Mouse (Mus musculus) limb, embryonic 15.5 days (tissue): ENCODE results near the gene Gm765. TPM values are rescaled to one million over a fixed set of nuclear protein-coding genes. Genes with fewer than 3 reads are reported as not detected.
A peak's percentile ranks its signal among the peaks of the same experiment; 100 is the strongest.

Experiments used
- ATAC-seq: fragments of 200-750 bp; cut with Nextera tagmentation; 2 replicates; pipeline ENCODE4 v1.8.0; 2017; ENCODE audit warnings: low read depth, moderate TSS enrichment; ENCODE audit not compliant: insufficient number of reproducible peaks, low FRiP score, low TSS enrichment
- H3K27ac ChIP-seq: fragments of 300-500 bp; sonication (generic); 2 replicates; pipeline ENCODE4 v1.5.1; 2015; ENCODE audit warnings: moderate library complexity, mild to moderate bottlenecking, inconsistent platforms
- H3K27me3 ChIP-seq: fragments of 300-500 bp; sonication (generic); 2 replicates; pipeline ENCODE4 v1.6.1; 2015; ENCODE audit warnings: inconsistent platforms
- H3K36me3 ChIP-seq: fragments of 300-500 bp; sonication (generic); 2 replicates; pipeline ENCODE4 v1.6.1; 2015; ENCODE audit warnings: inconsistent platforms
- H3K4me1 ChIP-seq: fragments of 300-500 bp; sonication (generic); 2 replicates; pipeline ENCODE4 v1.6.1; 2015; ENCODE audit warnings: inconsistent platforms
- H3K4me2 ChIP-seq: fragments of 300-500 bp; sonication (generic); 2 replicates; pipeline ENCODE4 v1.6.1; 2015; ENCODE audit warnings: mild to moderate bottlenecking, inconsistent platforms
- H3K4me3 ChIP-seq: fragments of 300-500 bp; sonication (generic); 2 replicates; pipeline ENCODE4 v1.5.1; 2015; ENCODE audit warnings: mild to moderate bottlenecking, inconsistent platforms
- H3K9ac ChIP-seq: fragments of 300-500 bp; sonication (generic); 2 replicates; pipeline ENCODE4 v1.6.1; 2015; ENCODE audit warnings: inconsistent platforms
- H3K9me3 ChIP-seq: fragments of 300-500 bp; sonication (generic); 2 replicates; pipeline ENCODE4 v1.6.1; 2016; ENCODE audit warnings: inconsistent platforms
- WGBS: fragments of 180-500 bp; shearing (Covaris S2); methylation state at CpG from one replicate; pipeline ENCODE4 v1.1.7; 2015; 5-methylcytosine and 5-hydroxymethylcytosine counted together
- polyA plus RNA-seq: library from polyadenylated mRNA; unstranded; fragments of >200 nt; fragmentation: Nextera tagmentation; extraction: Ambion mirVana; gene quantifications from 2 replicates; pipeline ENCODE4 v1.2.1, GENCODE M21; 2015

The Gm765 gene
- polyA plus RNA-seq = 1.6 and 1.9 TPM in 2 replicates

GRCm38 (mm10) chr6:98342654-98343053, at the start of gene Gm765:
Gene Gm765, minus strand, starts transcription at chr6:98342754.
- WGBS = 64% methylated on average over 5 of the region's 5 CpGs
- Histone ChIP-seq H3K9me3 (no peaks in the 10 kb centered on the region), H3K4me3 (no peak within 1 kb of the TSS), H3K9ac (no peak within 1 kb of the TSS), H3K36me3 (no peaks in the 10 kb centered on the region), H3K4me1 (peaks cover 3% of the 10 kb centered on the region; the same call in 1 of the 2 replicates), H3K27me3 (no peaks in the 10 kb centered on the region), H3K4me2 (no peak within 1 kb of the TSS), H3K27ac (no peak within 1 kb of the TSS)
- no peak for ATAC-seq

DNA sequence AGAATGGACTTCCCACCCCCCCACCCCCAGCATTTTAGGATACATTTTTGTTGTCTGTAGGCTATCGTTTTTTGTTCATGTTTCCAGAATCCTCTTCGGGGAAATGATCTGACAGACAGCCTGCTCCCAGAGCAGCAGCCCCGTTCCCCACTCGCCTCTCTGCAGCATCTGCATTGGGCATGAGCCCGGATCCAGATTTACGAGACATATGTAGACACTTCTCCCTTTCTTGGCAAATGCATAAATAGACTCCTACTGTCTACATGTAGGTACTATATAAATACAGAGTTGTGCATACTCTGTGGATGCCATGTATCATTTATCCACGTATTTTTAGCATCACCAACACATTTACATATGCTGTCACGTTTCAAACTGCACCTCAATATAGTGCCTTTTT, 42.9 kb upstream of the Gm765 start:
- no peaks in the 10 kb centered on the region for H3K36me3 ChIP-seq
- ATAC-seq = no peak
- no peak overlapping the region for H3K4me2 ChIP-seq
- no peak overlapping the region for H3K4me3 ChIP-seq
- WGBS = 64% methylated on average over 8 of the region's 8 CpGs
- H3K9me3 ChIP-seq = no peaks in the 10 kb centered on the region
- no peaks in the 10 kb centered on the region for H3K27me3 ChIP-seq
- H3K4me1 ChIP-seq = no peaks in the 10 kb centered on the region; the same call in 1 of the 2 replicates
- no peak overlapping the region for H3K27ac ChIP-seq
- H3K9ac ChIP-seq = no peak overlapping the region

GRCm38 (mm10) chr6:98384431-98384830, 41.9 kb upstream of the Gm765 start:
- H3K4me2 ChIP-seq = no peak overlapping the region
- H3K4me3 ChIP-seq = no peak overlapping the region
- no peak overlapping the region for H3K9ac ChIP-seq
- WGBS = 71% methylated on average over 8 of the region's 8 CpGs
- no peaks in the 10 kb centered on the region for H3K36me3 ChIP-seq
- ATAC-seq = no peak
- H3K4me1 ChIP-seq = no peaks in the 10 kb centered on the region; the same call in 1 of the 2 replicates
- no peaks in the 10 kb centered on the region for H3K27me3 ChIP-seq
- H3K9me3 ChIP-seq = no peaks in the 10 kb centered on the region
- no peak overlapping the region for H3K27ac ChIP-seq

DNA sequence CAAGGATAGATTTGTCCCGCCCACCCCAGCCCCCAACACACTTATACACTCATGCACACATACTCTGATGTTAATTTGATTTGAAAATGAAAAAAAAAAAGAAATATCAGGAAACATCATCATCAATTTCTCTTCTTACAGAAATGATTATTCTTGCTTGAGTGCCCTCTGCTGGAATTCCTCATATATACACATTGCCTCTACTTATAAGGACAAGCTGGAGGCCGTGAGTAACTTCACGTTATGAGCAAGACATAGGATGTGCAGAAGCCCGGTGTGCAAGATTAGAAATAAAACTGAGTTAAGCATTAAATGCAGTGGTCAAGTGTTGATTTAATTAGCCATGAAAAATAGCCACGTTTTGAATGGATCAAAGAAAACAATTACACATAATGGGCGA, 40.9 kb upstream of the Gm765 start:
- no peak for ATAC-seq
- Histone ChIP-seq H3K9me3 (no peaks in the 10 kb centered on the region), H3K4me2 (no peak overlapping the region), H3K4me1 (no peaks in the 10 kb centered on the region; the same call in 1 of the 2 replicates), H3K36me3 (no peaks in the 10 kb centered on the region), H3K9ac (no peak overlapping the region), H3K4me3 (no peak overlapping the region), H3K27ac (no peak overlapping the region), H3K27me3 (no peaks in the 10 kb centered on the region)
- WGBS = 28% methylated on average over 6 of the region's 6 CpGs

GRCm38 (mm10) chr6:98366199-98366598, 23.6 kb upstream of the Gm765 start:
- no peaks in the 10 kb centered on the region for H3K4me1 ChIP-seq
- no peaks in the 10 kb centered on the region for H3K36me3 ChIP-seq
- no peaks in the 10 kb centered on the region for H3K9me3 ChIP-seq
- no peaks in the 10 kb centered on the region for H3K27me3 ChIP-seq
- no peak overlapping the region for H3K4me3 ChIP-seq
- no peak overlapping the region for H3K4me2 ChIP-seq
- ATAC-seq = no peak
- H3K27ac ChIP-seq = no peak overlapping the region
- 70% methylated on average over 4 of the region's 4 CpGs for WGBS
- no peak overlapping the region for H3K9ac ChIP-seq

GRCm38 (mm10) chr6:98355271-98355670, 12.7 kb upstream of the Gm765 start:
- H3K9me3 ChIP-seq = no peaks in the 10 kb centered on the region
- H3K4me3 ChIP-seq = no peak overlapping the region
- no peaks in the 10 kb centered on the region for H3K27me3 ChIP-seq
- WGBS = 73% methylated on average over 5 of the region's 5 CpGs
- H3K27ac ChIP-seq = no peak overlapping the region
- no peak for ATAC-seq
- H3K4me2 ChIP-seq = no peak overlapping the region
- no peak overlapping the region for H3K9ac ChIP-seq
- H3K36me3 ChIP-seq = no peaks in the 10 kb centered on the region
- H3K4me1 ChIP-seq = no peaks in the 10 kb centered on the region

GRCm38 (mm10) chr6:98353285-98353684, 10.7 kb upstream of the Gm765 start:
- no peak overlapping the region for H3K27ac ChIP-seq
- no peak overlapping the region for H3K4me3 ChIP-seq
- H3K4me1 ChIP-seq = no peaks in the 10 kb centered on the region
- no peak overlapping the region for H3K9ac ChIP-seq
- no peak overlapping the region for H3K4me2 ChIP-seq
- no peaks in the 10 kb centered on the region for H3K9me3 ChIP-seq
- H3K36me3 ChIP-seq = no peaks in the 10 kb centered on the region
- 92% methylated on average over 3 of the region's 3 CpGs for WGBS
- H3K27me3 ChIP-seq = no peaks in the 10 kb centered on the region
- ATAC-seq = no peak

DNA sequence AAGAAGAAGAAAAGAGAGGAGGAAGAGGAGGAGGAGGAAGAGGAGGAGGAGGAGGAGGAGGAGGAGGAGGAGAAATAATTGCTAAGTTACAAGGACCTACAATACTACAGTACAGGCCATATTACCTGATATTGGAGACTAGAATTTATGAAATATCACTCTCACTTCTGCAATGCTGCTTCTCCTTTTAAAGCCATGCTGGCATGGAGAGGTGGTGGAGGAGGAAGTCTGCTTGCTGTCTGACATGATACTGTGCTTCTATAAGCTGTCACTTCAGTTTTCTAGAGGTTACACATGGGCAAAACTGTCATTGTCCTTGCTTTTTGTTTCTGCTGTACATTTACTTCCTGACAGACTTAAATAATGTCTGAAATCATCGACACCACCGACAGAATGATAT, 9.8 kb downstream of the Gm765 start:
- Histone ChIP-seq H3K4me3 (no peak overlapping the region), H3K4me1 (no peaks in the 10 kb centered on the region), H3K27me3 (no peaks in the 10 kb centered on the region), H3K9ac (no peak overlapping the region), H3K9me3 (no peaks in the 10 kb centered on the region), H3K36me3 (no peaks in the 10 kb centered on the region), H3K27ac (no peak overlapping the region), H3K4me2 (no peak overlapping the region)
- WGBS = 89% methylated on average over 2 of the region's 2 CpGs
- no peak for ATAC-seq

GRCm38 (mm10) chr6:98311659-98312058, 30.9 kb downstream of the Gm765 start:
- Histone ChIP-seq H3K9me3 (no peaks in the 10 kb centered on the region), H3K27ac (no peak overlapping the region), H3K4me3 (no peak overlapping the region), H3K4me2 (no peak overlapping the region), H3K9ac (no peak overlapping the region), H3K27me3 (no peaks in the 10 kb centered on the region), H3K36me3 (no peaks in the 10 kb centered on the region), H3K4me1 (peaks cover 4% of the 10 kb centered on the region; the same call in 1 of the 2 replicates)
- WGBS = 53% methylated on average over 5 of the region's 5 CpGs
- ATAC-seq = no peak

- WGBS = 49% methylated on average over 3 of the region's 3 CpGs
- H3K27ac ChIP-seq = peak overlapping the region; percentile 65; the same call in 1 of the 2 replicates
- peaks cover 4% of the 10 kb centered on the region; the same call in 1 of the 2 replicates for H3K4me1 ChIP-seq
- ATAC-seq = peak; percentile 55; the same call in 1 of the 2 replicates
- H3K4me3 ChIP-seq = no peak overlapping the region
- no peak overlapping the region for H3K4me2 ChIP-seq
- H3K36me3 ChIP-seq = no peaks in the 10 kb centered on the region
- H3K9ac ChIP-seq = no peak overlapping the region
- no peaks in the 10 kb centered on the region for H3K27me3 ChIP-seq
- no peaks in the 10 kb centered on the region for H3K9me3 ChIP-seq
Observed at GRCm38 (mm10) chr6:98307647-98308046, 34.9 kb downstream of the Gm765 start.

GRCm38 (mm10) chr6:98307159-98307558, 35.4 kb downstream of the Gm765 start:
- peak; percentile 55; the same call in 1 of the 2 replicates for ATAC-seq
- 73% methylated on average over 7 of the region's 7 CpGs for WGBS
- peak overlapping the region; percentile 65 for H3K27ac ChIP-seq

DNA sequence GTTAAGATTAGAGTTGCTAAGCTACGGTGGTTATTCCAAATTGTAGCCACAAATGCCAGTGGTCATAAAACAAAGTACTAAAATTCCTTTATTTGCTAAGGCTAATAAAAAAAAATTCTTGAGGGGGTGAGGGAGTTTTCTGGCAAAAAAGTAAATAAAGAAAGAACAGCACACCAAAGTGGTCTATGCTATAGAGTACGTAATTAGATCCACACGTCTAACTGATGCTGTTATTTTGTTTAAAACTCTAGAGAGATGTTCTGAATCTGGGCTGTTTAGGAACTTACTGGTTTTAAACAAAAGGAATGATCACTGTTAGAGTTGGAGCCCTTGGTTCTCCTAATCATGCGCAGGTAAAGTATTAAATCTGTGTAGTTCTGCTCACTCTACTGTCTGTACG, 50.5 kb downstream of the Gm765 start:
- Histone ChIP-seq H3K9me3 (no peaks in the 10 kb centered on the region), H3K9ac (no peak overlapping the region)
- 0 out of 2 replicates have a peak, but pooled peaks have one; percentile 52 for ATAC-seq

More at GRCm38 (mm10) chr6:98307159-98307558, 35.4 kb downstream of the Gm765 start:
- Histone ChIP-seq H3K9ac (no peak overlapping the region), H3K27me3 (no peaks in the 10 kb centered on the region), H3K9me3 (no peaks in the 10 kb centered on the region), H3K36me3 (no peaks in the 10 kb centered on the region), H3K4me1 (peaks cover 4% of the 10 kb centered on the region; the same call in 1 of the 2 replicates), H3K4me3 (no peak overlapping the region), H3K4me2 (no peak overlapping the region)

DNA sequence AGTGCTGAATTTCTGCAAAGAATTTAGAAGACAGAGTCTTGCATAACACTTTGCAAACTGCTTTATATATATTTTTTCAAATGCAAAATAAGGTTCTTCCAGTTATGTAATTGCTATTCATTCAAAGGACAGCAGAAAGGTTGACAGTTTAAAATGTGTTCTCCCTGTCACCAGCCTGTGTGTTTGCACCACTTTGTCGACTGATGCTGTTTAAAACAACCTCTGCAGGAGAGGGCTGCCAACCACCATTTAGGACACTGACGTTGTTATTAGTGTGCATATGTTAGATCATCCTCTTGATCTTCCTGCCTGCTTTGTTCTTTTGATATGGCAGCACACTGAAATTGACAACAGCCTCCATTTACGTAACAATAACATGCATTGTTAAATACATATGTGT, 54.2 kb downstream of the Gm765 start:
- H3K9ac ChIP-seq = no peak overlapping the region
- ATAC-seq = no peak
- H3K27me3 ChIP-seq = no peaks in the 10 kb centered on the region
- no peaks in the 10 kb centered on the region for H3K36me3 ChIP-seq
- no peaks in the 10 kb centered on the region for H3K9me3 ChIP-seq
- no peak overlapping the region for H3K4me2 ChIP-seq
- H3K4me1 ChIP-seq = 0 out of 2 replicates have a peak, but pooled peaks cover 4% of the 10 kb centered on the region
- H3K4me3 ChIP-seq = no peak overlapping the region
- 38% methylated on average over 3 of the region's 3 CpGs for WGBS
- H3K27ac ChIP-seq = no peak overlapping the region

More for the DNA sequence above, 50.5 kb downstream of the Gm765 start:
- Histone ChIP-seq H3K36me3 (no peaks in the 10 kb centered on the region), H3K4me3 (no peak overlapping the region), H3K4me2 (no peak overlapping the region), H3K27ac (peak overlapping the region; percentile 71), H3K27me3 (no peaks in the 10 kb centered on the region), H3K4me1 (0 out of 2 replicates have a peak, but pooled peaks cover 4% of the 10 kb centered on the region)
- 47% methylated on average over 5 of the region's 5 CpGs for WGBS
